8 mouse cellular contexts compared by ENCODE assay signal in genomic region chr1:132298801-132299464, GRCm38 (mm10). TPM values are rescaled to one million over a fixed set of nuclear protein-coding genes. Genes with fewer than 3 reads are reported as not detected.
DNase-seq lines count a peak whose midpoint lies in the region; ATAC-seq and TF ChIP-seq lines count a peak whose summit lies in the region.

No protein-coding gene starts in this region.

- no peaks in the 10 kb centered on the region for H3K36me3 ChIP-seq in forebrain, embryonic 13.5 days (ENCODE audit: poor library complexity, severe bottlenecking)
- no peaks in the 10 kb centered on the region for H3K36me3 ChIP-seq in intestine, postnatal 0 days (ENCODE audit: control insufficient read depth, insufficient read depth)
- no peaks in the 10 kb centered on the region for H3K36me3 ChIP-seq in liver, postnatal 0 days (replicated peaks; ENCODE audit: insufficient read depth, low read length)

- ATAC-seq in forebrain, embryonic 13.5 days, result peak; percentile 66
- ATAC-seq in intestine, postnatal 0 days, result peak; percentile 29; the same call in 1 of the 2 replicates
- ATAC-seq in liver, postnatal 0 days, result peak; percentile 57

- H3K9me3 ChIP-seq in forebrain, embryonic 13.5 days (replicated peaks), result no peaks in the 10 kb centered on the region
- H3K9me3 ChIP-seq in intestine, postnatal 0 days (ENCODE audit: control insufficient read depth), result no peaks in the 10 kb centered on the region
- no peaks in the 10 kb centered on the region for H3K9me3 ChIP-seq in liver, postnatal 0 days (ENCODE audit: low read length)

- H3K9ac ChIP-seq in forebrain, embryonic 13.5 days, result peak overlapping the region; percentile 73
- H3K9ac ChIP-seq in intestine, postnatal 0 days (ENCODE audit: low read depth, low read length), result peak overlapping the region; percentile 42
- H3K9ac ChIP-seq in liver, postnatal 0 days (replicated peaks), result peak overlapping the region; percentile 61

- TF ChIP-seq EP300 in liver, postnatal 0 days (IDR thresholded peaks at IDR 0.05; ENCODE audit: low read depth), result no peak

- peak; percentile 41 to 62 for DNase-seq in layer of hippocampus, postnatal 10 days (ENCODE audit: low spot score in 2 of 2)
- no peak for DNase-seq in layer of hippocampus, adult 8-10 months (ENCODE audit: low spot score in 2 of 2)
- DNase-seq in adrenal gland, postnatal 14 days, result peak; percentile 81
- DNase-seq in liver, postnatal 0 days, result peak; percentile 43
- DNase-seq in retina, postnatal 1 day, result peak; percentile 78
- DNase-seq in thymus, postnatal 25 days, result no peak

- TF ChIP-seq CTCF in intestine, postnatal 0 days (IDR thresholded peaks at IDR 0.05; ENCODE audit: low read depth), result no peak
- TF ChIP-seq CTCF in liver, postnatal 0 days (IDR thresholded peaks at IDR 0.05; ENCODE audit: low read depth), result no peak

- peak overlapping the region; percentile 53 for H3K4me3 ChIP-seq in forebrain, embryonic 13.5 days
- H3K4me3 ChIP-seq in intestine, postnatal 0 days (ENCODE audit: low read depth, low read length), result peak overlapping the region; percentile 52
- H3K4me3 ChIP-seq in liver, postnatal 0 days (ENCODE audit: low read depth, low read length), result peak overlapping the region; percentile 58

- H3K27ac ChIP-seq in forebrain, embryonic 13.5 days, result no peak overlapping the region; the same call in 1 of the 2 replicates
- H3K27ac ChIP-seq in intestine, postnatal 0 days (ENCODE audit: low read depth, low read length), result no peak overlapping the region
- peak overlapping the region; percentile 44; the same call in 1 of the 2 replicates for H3K27ac ChIP-seq in liver, postnatal 0 days (ENCODE audit: low read depth)

- peaks cover 40% of the 10 kb centered on the region for H3K27me3 ChIP-seq in forebrain, embryonic 13.5 days
- H3K27me3 ChIP-seq in intestine, postnatal 0 days (replicated peaks; ENCODE audit: control insufficient read depth, insufficient read depth, low read length), result peaks cover 18% of the 10 kb centered on the region
- H3K27me3 ChIP-seq in liver, postnatal 0 days (ENCODE audit: insufficient read depth, low read length), result peaks cover 43% of the 10 kb centered on the region

- peak overlapping the region; percentile 97 for H3K4me2 ChIP-seq in forebrain, embryonic 13.5 days
- peak overlapping the region; percentile 95 for H3K4me2 ChIP-seq in intestine, postnatal 0 days (replicated peaks; ENCODE audit: low read depth)
- H3K4me2 ChIP-seq in liver, postnatal 0 days (ENCODE audit: low read depth, low read length), result peak overlapping the region; percentile 78

- H3K4me1 ChIP-seq in forebrain, embryonic 13.5 days, result peaks cover 34% of the 10 kb centered on the region
- H3K4me1 ChIP-seq in intestine, postnatal 0 days (replicated peaks; ENCODE audit: control insufficient read depth, insufficient read depth, low read length), result no peaks in the 10 kb centered on the region
- peaks cover 5% of the 10 kb centered on the region for H3K4me1 ChIP-seq in liver, postnatal 0 days (ENCODE audit: insufficient read depth)

- under 1% methylated on average over 56 of the region's 71 CpGs for WGBS in forebrain, embryonic 13.5 days
- WGBS in intestine, postnatal 0 days, result 2% methylated on average over 61 of the region's 71 CpGs
- 2% methylated on average over 56 of the region's 71 CpGs for WGBS in liver, postnatal 0 days (ENCODE audit: insufficient replicate concordance)

RNA-seq across cellular contexts. Expression of gene Klhdc8a, which starts 0.5 kb away (rescaled TPM):
- 10 to 100 TPM; 11.1 to 11.5 TPM for total RNA-seq in layer of hippocampus, postnatal 10 days (2021)
- total RNA-seq in layer of hippocampus, adult 8-10 months (2022), result 1 to 10 TPM; 5.1 to 6.2 (median 5.7) TPM
- 64.1 and 71.4 TPM in 2 replicates for total RNA-seq in adrenal gland, postnatal 14 days (2021)
- 1.2 and 1.6 TPM in 2 replicates for polyA plus RNA-seq in forebrain, embryonic 13.5 days (2015; fragmentation: Nextera tagmentation; extraction: Ambion mirVana)
- 0.46 and 0.51 TPM in 2 replicates for polyA plus RNA-seq in intestine, postnatal 0 days (2015; fragmentation: Nextera tagmentation; extraction: Ambion mirVana)
- 0.32 and 0.40 TPM in 2 replicates for polyA plus RNA-seq in liver, postnatal 0 days (2015; fragmentation: Nextera tagmentation; extraction: Ambion mirVana)

RNA-seq across cellular contexts. Expression of gene Nuak2, which starts 17.0 kb away (rescaled TPM):
- 1 to 10 TPM; 3.1 TPM for total RNA-seq in layer of hippocampus, postnatal 10 days (2021)
- total RNA-seq in layer of hippocampus, adult 8-10 months (2022), result 1 to 10 TPM; 1.2 to 2.0 (median 1.9) TPM
- total RNA-seq in adrenal gland, postnatal 14 days (2021), result 3.7 and 5.6 TPM in 2 replicates
- polyA plus RNA-seq in forebrain, embryonic 13.5 days (2015; fragmentation: Nextera tagmentation; extraction: Ambion mirVana), result 28.8 and 36.5 TPM in 2 replicates
- polyA plus RNA-seq in intestine, postnatal 0 days (2015; fragmentation: Nextera tagmentation; extraction: Ambion mirVana), result 20.0 and 20.6 TPM in 2 replicates
- 6.0 and 6.8 TPM in 2 replicates for polyA plus RNA-seq in liver, postnatal 0 days (2015; fragmentation: Nextera tagmentation; extraction: Ambion mirVana)

Comparison
In these comparisons a context has a peak if more than half of its experiments do, and no peak if none do; other contexts are left out.
1. DNase-seq: peak in layer of hippocampus, postnatal 10 days (2 of 2), adrenal gland, postnatal 14 days (single experiment), liver, postnatal 0 days (single experiment) and retina, postnatal 1 day (single experiment); none in layer of hippocampus, adult 8-10 months (0 of 2) and thymus, postnatal 25 days (single experiment).
2. Peak in every context shown above with its lines, with median percentiles within 50 percentile points of each other: ATAC-seq, H3K4me2 ChIP-seq, H3K4me3 ChIP-seq and H3K9ac ChIP-seq.